Mouse (Mus musculus) effector memory CD4-positive, alpha-beta T cell, adult 7 months (primary cell): Measurements from ENCODE around the gene Zfp853. TPM values are rescaled to one million over a fixed set of nuclear protein-coding genes. Genes with fewer than 3 reads are reported as not detected.

Experiments
- polyA plus RNA-seq: library from polyadenylated mRNA; unstranded; fragments of 100-300 nt; shearing (Covaris generic); gene quantifications from one replicate; pipeline ENCODE4 v1.2.1, GENCODE M21; 2017

Gene Zfp853
- not detected for polyA plus RNA-seq

GRCm38 (mm10) chr5:143293404-143293803 lies at the start of gene Zfp853:
Gene Zfp853, minus strand, starts transcription at chr5:143293623.

GRCm38 (mm10) chr5:143328690-143329495 lies 35.5 kb upstream of the Zfp853 start, which contains the start of gene Zdhhc4:
Gene Zdhhc4, minus strand, starts transcription at chr5:143329256.

GRCm38 (mm10) chr5:143314730-143315513 lies 21.5 kb upstream of the Zfp853 start, which contains the start of gene E130309D02Rik:
Gene E130309D02Rik, minus strand, starts transcription at chr5:143315360.

GRCm38 (mm10) chr5:143269363-143270150 lies 23.9 kb downstream of the Zfp853 start, which contains the start of gene Zfp316:
Gene Zfp316, minus strand, starts transcription at chr5:143270022.

Other genes starting within 250 kb of the Zfp853 start
- gene Rnf216, start 180.6 kb downstream of the Zfp853 start, polyA plus RNA-seq: 44.8 TPM
- gene Olfr718-ps1, start 146.0 kb downstream of the Zfp853 start, polyA plus RNA-seq: 0.11 TPM
- 9.0 TPM for gene Rbak, start 112.8 kb downstream of the Zfp853 start, polyA plus RNA-seq
- gene Spdye4b, start 112.6 kb downstream of the Zfp853 start, polyA plus RNA-seq: not detected
- not detected for gene Spdye4a, start 66.7 kb downstream of the Zfp853 start, polyA plus RNA-seq
- 16.8 TPM for gene Zfp12, start 58.5 kb downstream of the Zfp853 start, polyA plus RNA-seq
- 1.2 TPM for gene Zfp316, start 23.6 kb downstream of the Zfp853 start, polyA plus RNA-seq
- 48.0 TPM for gene E130309D02Rik, start 21.7 kb upstream of the Zfp853 start, polyA plus RNA-seq
- 49.6 TPM for gene Zdhhc4, start 35.6 kb upstream of the Zfp853 start, polyA plus RNA-seq
- not detected for gene Grid2ip, start 63.7 kb upstream of the Zfp853 start, polyA plus RNA-seq
- gene Kdelr2, start 110.2 kb upstream of the Zfp853 start, polyA plus RNA-seq: 33.8 TPM
- 10.6 TPM for gene Daglb, start 171.0 kb upstream of the Zfp853 start, polyA plus RNA-seq
- 514 TPM for gene Rac1, start 234.4 kb upstream of the Zfp853 start, polyA plus RNA-seq